Mouse (Mus musculus) MEL (cell line): ENCODE results near the gene Tmbim4. TPM values are rescaled to one million over a fixed set of nuclear protein-coding genes. Genes with fewer than 3 reads are reported as not detected.

Experiments used
- DNase-seq: peaks from one replicate; pipeline ENCODE4 v3.0.0; 2011; ENCODE audit warnings: low read depth, low spot score
- H3K27ac ChIP-seq: 2 replicates; pipeline ENCODE4 v1.5.1; 2012; ENCODE audit warnings: low read depth, mild to moderate bottlenecking, control low read depth, low read length, moderate library complexity; ENCODE audit not compliant: control insufficient read depth
- H3K27me3 ChIP-seq, 2 experiments: fragments of 150-350 bp in 1 of 2; sonication (generic) in 1 of 2; 2 replicates each; pipeline ENCODE4 v1.6.1; 2012; ENCODE audit warnings: low read length in 2 of 2, mild to moderate bottlenecking in 2 of 2, improper control_type of control experiment in 1 of 2, moderate library complexity in 1 of 2; ENCODE audit not compliant: insufficient read depth in 2 of 2, control insufficient read depth in 1 of 2
- H3K36me3 ChIP-seq, 2 experiments: 2 replicates each; pipeline ENCODE4 v1.6.1; 2012 to 2014; ENCODE audit warnings: low read length in 2 of 2, improper control_type of control experiment in 1 of 2, inconsistent platforms in 1 of 2, mild to moderate bottlenecking in 1 of 2; ENCODE audit not compliant: insufficient read depth in 2 of 2, control insufficient read depth in 1 of 2
- H3K4me1 ChIP-seq, 2 experiments: fragments of 150-350 bp in 1 of 2; sonication (generic) in 1 of 2; 2 replicates each; pipeline ENCODE4 v1.6.1; 2012; ENCODE audit warnings: low read length in 2 of 2, improper control_type of control experiment in 1 of 2, mild to moderate bottlenecking in 1 of 2; ENCODE audit not compliant: insufficient read depth in 2 of 2, control insufficient read depth in 1 of 2
- H3K4me3 ChIP-seq, 2 experiments: fragments of 150-350 bp in 1 of 2; sonication (generic) in 1 of 2; 2 replicates each; pipeline ENCODE4 v1.5.1; 2012; ENCODE audit warnings: low read depth in 2 of 2, low read length in 2 of 2, mild to moderate bottlenecking in 2 of 2, moderate library complexity in 2 of 2, control low read depth in 1 of 2, improper control_type of control experiment in 1 of 2; ENCODE audit not compliant: control insufficient read depth in 1 of 2, insufficient read depth in 1 of 2
- H3K79me2 ChIP-seq: 2 replicates; pipeline ENCODE4 v1.6.1; 2012; ENCODE audit warnings: mild to moderate bottlenecking, low read length, moderate library complexity; ENCODE audit not compliant: control insufficient read depth, poor library complexity, insufficient read depth
- H3K9ac ChIP-seq: 2 replicates; pipeline ENCODE4 v1.6.1; 2012; ENCODE audit warnings: low read depth, mild to moderate bottlenecking, control low read depth, low read length, moderate library complexity; ENCODE audit not compliant: control insufficient read depth, poor library complexity, severe bottlenecking
- H3K9me3 ChIP-seq: fragments of 150-350 bp; sonication (generic); replicated peaks from 2 replicates; pipeline ENCODE4 v1.6.1; 2012; ENCODE audit warnings: mild to moderate bottlenecking, low read length, improper control_type of control experiment, moderate library complexity; ENCODE audit not compliant: insufficient read depth
- BHLHE40 ChIP-seq: IDR thresholded peaks from 2 replicates; pipeline ENCODE4 v1.6.1; 2012; ENCODE audit warnings: low read depth, mild to moderate bottlenecking, inconsistent platforms, low read length, improper control_type of control experiment, borderline replicate concordance
- CHD1 ChIP-seq: IDR thresholded peaks from 2 replicates; pipeline ENCODE4 v1.6.1; 2012; ENCODE audit warnings: low read depth, mild to moderate bottlenecking, inconsistent platforms, low read length, improper control_type of control experiment
- CTCF ChIP-seq, 3 experiments: IDR thresholded peaks in 2 of 3; conservative IDR thresholded peaks in 1 of 3; 2 replicates each; pipeline ENCODE4 v1.5.1; 2011 to 2012; ENCODE audit warnings: low read length in 3 of 3, low read depth in 2 of 3, mild to moderate bottlenecking in 2 of 3, improper control_type of control experiment in 1 of 3, inconsistent platforms in 1 of 3, mixed read lengths in 1 of 3, moderate library complexity in 1 of 3; ENCODE audit not compliant: control insufficient read depth in 1 of 3, insufficient read depth in 1 of 3, poor library complexity in 1 of 3, severe bottlenecking in 1 of 3
- E2F4 ChIP-seq: IDR thresholded peaks from 2 replicates; pipeline ENCODE4 v1.6.1; 2011; ENCODE audit warnings: low read depth, low read length, improper control_type of control experiment, borderline replicate concordance
- EP300 ChIP-seq, 2 experiments: IDR thresholded peaks; 2 replicates each; pipeline ENCODE4 v1.6.1; 2011; ENCODE audit warnings: improper control_type of control experiment in 2 of 2, low read length in 2 of 2, low read depth in 1 of 2, mild to moderate bottlenecking in 1 of 2
- ETS1 ChIP-seq: IDR thresholded peaks from 2 replicates; pipeline ENCODE4 v1.6.1; 2012; ENCODE audit warnings: low read depth, mild to moderate bottlenecking, inconsistent platforms, low read length, improper control_type of control experiment, moderate library complexity
- GABPA ChIP-seq: IDR thresholded peaks from 2 replicates; pipeline ENCODE4 v1.6.1; 2012; ENCODE audit warnings: low read depth, mild to moderate bottlenecking, inconsistent platforms, low read length, improper control_type of control experiment, moderate library complexity
- HCFC1 ChIP-seq: IDR thresholded peaks from 2 replicates; pipeline ENCODE4 v1.6.1; 2012; ENCODE audit warnings: low read depth, mild to moderate bottlenecking, inconsistent platforms, low read length, improper control_type of control experiment, moderate library complexity
- JUND ChIP-seq: IDR thresholded peaks from 2 replicates; pipeline ENCODE4 v1.6.1; 2011; ENCODE audit warnings: low read depth, mild to moderate bottlenecking, improper control_type of control experiment, low read length
- MAX ChIP-seq: IDR thresholded peaks from 2 replicates; pipeline ENCODE4 v1.6.1; 2011; ENCODE audit warnings: low read length, improper control_type of control experiment
- MAZ ChIP-seq: IDR thresholded peaks from 2 replicates; pipeline ENCODE4 v1.6.1; 2012; ENCODE audit warnings: low read depth, mild to moderate bottlenecking, inconsistent platforms, low read length, improper control_type of control experiment
- MXI1 ChIP-seq: IDR thresholded peaks from 2 replicates; pipeline ENCODE4 v1.6.1; 2011; ENCODE audit warnings: mild to moderate bottlenecking, low read depth, low read length, improper control_type of control experiment
- MYC ChIP-seq: IDR thresholded peaks from 2 replicates; pipeline ENCODE4 v1.6.1; 2011; ENCODE audit warnings: low read depth, mild to moderate bottlenecking, low read length, improper control_type of control experiment, moderate library complexity
- NELFE ChIP-seq: IDR thresholded peaks from 2 replicates; pipeline ENCODE4 v1.6.1; 2011; ENCODE audit warnings: low read depth, low read length, improper control_type of control experiment
- NRF1 ChIP-seq: IDR thresholded peaks from 2 replicates; pipeline ENCODE4 v1.6.1; 2014; ENCODE audit warnings: low read depth, mild to moderate bottlenecking, inconsistent platforms, low read length, improper control_type of control experiment, moderate library complexity; ENCODE audit not compliant: poor library complexity, insufficient read depth, severe bottlenecking
- POLR2A ChIP-seq, 2 experiments: IDR thresholded peaks; 2 replicates each; pipeline ENCODE4 v1.6.1; 2011 to 2012; ENCODE audit warnings: low read length in 2 of 2, mild to moderate bottlenecking in 2 of 2, control low read depth in 1 of 2, improper control_type of control experiment in 1 of 2, low read depth in 1 of 2, moderate library complexity in 1 of 2; ENCODE audit not compliant: control insufficient read depth in 1 of 2, insufficient read depth in 1 of 2, poor library complexity in 1 of 2
- POLR2AphosphoS2 ChIP-seq: IDR thresholded peaks from 2 replicates; pipeline ENCODE4 v1.6.1; 2011; ENCODE audit warnings: low read length, improper control_type of control experiment
- POLR2AphosphoS5 ChIP-seq: IDR thresholded peaks from 2 replicates; pipeline ENCODE4 v1.6.1; 2012; ENCODE audit warnings: low read depth, borderline replicate concordance, mild to moderate bottlenecking, inconsistent platforms, low read length, moderate library complexity, mixed read lengths
- RAD21 ChIP-seq: IDR thresholded peaks from 2 replicates; pipeline ENCODE4 v1.6.1; 2011; ENCODE audit warnings: mild to moderate bottlenecking, low read depth, low read length, improper control_type of control experiment
- RCOR1 ChIP-seq: IDR thresholded peaks from 2 replicates; pipeline ENCODE4 v1.6.1; 2012; ENCODE audit warnings: low read depth, mild to moderate bottlenecking, inconsistent platforms, low read length, improper control_type of control experiment
- SIN3A ChIP-seq: IDR thresholded peaks from 2 replicates; pipeline ENCODE4 v1.6.1; 2012; ENCODE audit warnings: low read length, improper control_type of control experiment, inconsistent platforms
- SMC3 ChIP-seq: IDR thresholded peaks from 2 replicates; pipeline ENCODE4 v1.6.1; 2011; ENCODE audit warnings: low read depth, low read length, improper control_type of control experiment
- TAL1 ChIP-seq: IDR thresholded peaks from 2 replicates; pipeline ENCODE4 v1.6.1; 2012; ENCODE audit warnings: mild to moderate bottlenecking, inconsistent platforms, low read length, moderate library complexity, mixed read lengths
- TBP ChIP-seq: IDR thresholded peaks from 2 replicates; pipeline ENCODE4 v1.8.0; 2011; ENCODE audit warnings: low read depth, low read length, improper control_type of control experiment
- TCF12 ChIP-seq: IDR thresholded peaks from 2 replicates; pipeline ENCODE4 v1.6.1; 2014; ENCODE audit warnings: low read depth, mild to moderate bottlenecking, inconsistent platforms, low read length, improper control_type of control experiment, moderate library complexity
- UBTF ChIP-seq: IDR thresholded peaks from 2 replicates; pipeline ENCODE4 v1.6.1; 2012; ENCODE audit warnings: low read depth, mild to moderate bottlenecking, inconsistent platforms, low read length, improper control_type of control experiment, moderate library complexity, borderline replicate concordance; ENCODE audit not compliant: insufficient read depth
- USF1 ChIP-seq: IDR thresholded peaks from 2 replicates; pipeline ENCODE4 v1.6.1; 2014; ENCODE audit warnings: low read depth, mild to moderate bottlenecking, inconsistent platforms, low read length, improper control_type of control experiment, moderate library complexity
- USF2 ChIP-seq, 2 experiments: IDR thresholded peaks; 2 replicates each; pipeline ENCODE4 v1.6.1; 2011 to 2012; ENCODE audit warnings: improper control_type of control experiment in 2 of 2, low read length in 2 of 2, borderline replicate concordance in 1 of 2, inconsistent platforms in 1 of 2, low read depth in 1 of 2, mild to moderate bottlenecking in 1 of 2; ENCODE audit not compliant: insufficient read depth in 1 of 2
- ZC3H11A ChIP-seq: IDR thresholded peaks from 2 replicates; pipeline ENCODE4 v1.6.1; 2012; ENCODE audit warnings: low read depth, mild to moderate bottlenecking, inconsistent platforms, low read length, improper control_type of control experiment
- ZMIZ1 ChIP-seq: IDR thresholded peaks from 2 replicates; pipeline ENCODE4 v1.6.1; 2012; ENCODE audit warnings: low read depth, mild to moderate bottlenecking, inconsistent platforms, low read length, improper control_type of control experiment, moderate library complexity
- ZNF384 ChIP-seq: IDR thresholded peaks from 2 replicates; pipeline ENCODE4 v1.6.1; 2012; ENCODE audit warnings: low read depth, mild to moderate bottlenecking, inconsistent platforms, low read length, improper control_type of control experiment
- polyA plus RNA-seq, 2 experiments: library from polyadenylated mRNA; stranded (reverse) in 1 of 2; unstranded in 1 of 2; fragments of >175 nt in 1 of 2; fragments of >200 nt in 1 of 2; gene quantifications; 2 replicates each; pipeline versions ENCODE4 v1.2.1 to v1.2.4; 2012; ENCODE audit warnings: low replicate concordance in 2 of 2, low read depth in 1 of 2; ENCODE audit not compliant: insufficient read length in 2 of 2, insufficient read depth in 1 of 2, missing spikeins in 1 of 2
- total RNA-seq: library from RNA; depleted of rRNA; stranded (reverse); fragments of 300-350 nt; gene quantifications from 2 replicates; pipeline ENCODE4 v1.2.3, GENCODE M21; 2012

Gene Tmbim4
- total and polyA plus RNA-seq, 3 experiments = 52.5 to 80.3 TPM; not detected in 1

- no peaks in the 10 kb centered on the region for H3K4me1 ChIP-seq
- H3K27ac ChIP-seq = no peak overlapping the region
Measured at GRCm38 (mm10) chr10:120153911-120154310, 47.5 kb upstream of the Tmbim4 start.

GRCm38 (mm10) chr10:120160533-120160932, 40.9 kb upstream of the Tmbim4 start:
- peak overlapping the region; percentile 59 for H3K27ac ChIP-seq
- H3K27me3 ChIP-seq = no peaks in the 10 kb centered on the region
- no peaks in the 10 kb centered on the region for H3K4me1 ChIP-seq
- peak overlapping the region; percentile 70 for H3K9ac ChIP-seq
- H3K79me2 ChIP-seq = 0 out of 2 replicates have a peak, but pooled peaks cover 3% of the 10 kb centered on the region
- H3K36me3 ChIP-seq = peaks cover 0 to 3% of the 10 kb centered on the region in 2 experiments; a peak in 1 of 4 replicates
- peak; percentile 86 for DNase-seq
- no peaks in the 10 kb centered on the region for H3K9me3 ChIP-seq
- peak overlapping the region; percentile 62 to 84 for H3K4me3 ChIP-seq
- TF ChIP-seq ZC3H11A = no peak
- peak; percentile 69; the same call in 1 of the 2 replicates for TF ChIP-seq POLR2AphosphoS2
- TF ChIP-seq NRF1 = no peak
- no peak for TF ChIP-seq CTCF (IDR thresholded peaks at IDR 0.05 in 2 of 3, conservative IDR thresholded peaks at IDR 0.05 in 1 of 3; ENCODE audit: control insufficient read depth in 1 of 3, insufficient read depth in 1 of 3, low read depth in 2 of 3, low read length in 3 of 3, poor library complexity in 1 of 3, severe bottlenecking in 1 of 3)
- TF ChIP-seq USF2 (IDR thresholded peaks at IDR 0.05; ENCODE audit: borderline replicate concordance in 1 of 2, insufficient read depth in 1 of 2, low read depth in 1 of 2, low read length in 2 of 2) = no peak
- no peak for TF ChIP-seq UBTF
- no peak for TF ChIP-seq EP300 (IDR thresholded peaks at IDR 0.05; ENCODE audit: low read depth in 1 of 2, low read length in 2 of 2)
- no peak for TF ChIP-seq RCOR1
- no peak for TF ChIP-seq POLR2AphosphoS5
- peak; percentile 78 for TF ChIP-seq NELFE
- TF ChIP-seq TCF12 = no peak
- TF ChIP-seq TAL1 = peak; percentile 67
- TF ChIP-seq MXI1 = peak; percentile 93
- no peak for TF ChIP-seq CHD1
- no peak for TF ChIP-seq ETS1
- no peak for TF ChIP-seq ZNF384
- peak; percentile 90 for TF ChIP-seq MYC
- TF ChIP-seq RAD21 = no peak
- no peak for TF ChIP-seq SMC3
- peak; percentile 78 for TF ChIP-seq HCFC1
- TF ChIP-seq MAZ = no peak
- peak; percentile 74 for TF ChIP-seq TBP
- TF ChIP-seq USF1 = 0 out of 2 replicates have a peak, but pooled peaks have one; percentile 15
- TF ChIP-seq E2F4 = no peak
- TF ChIP-seq POLR2A (IDR thresholded peaks at IDR 0.05; ENCODE audit: control insufficient read depth in 1 of 2, insufficient read depth in 1 of 2, low read depth in 1 of 2, low read length in 2 of 2, poor library complexity in 1 of 2) = peak; percentile 37 to 90; a peak in 3 of 4 replicates
- TF ChIP-seq GABPA = no peak
- TF ChIP-seq SIN3A = peak; percentile 80

More at GRCm38 (mm10) chr10:120153911-120154310, 47.5 kb upstream of the Tmbim4 start:
- no peak overlapping the region for H3K9ac ChIP-seq
- TF ChIP-seq ZMIZ1 = no peak
- no peak for TF ChIP-seq POLR2AphosphoS2
- peak in 1 of 2 experiments; percentile 89; a peak in 2 of 4 replicates for TF ChIP-seq USF2 (IDR thresholded peaks at IDR 0.05; ENCODE audit: borderline replicate concordance in 1 of 2, insufficient read depth in 1 of 2, low read depth in 1 of 2, low read length in 2 of 2)
- no peak for TF ChIP-seq TCF12
- no peak for TF ChIP-seq MYC
- TF ChIP-seq USF1 = peak; percentile 85
- TF ChIP-seq JUND = no peak
- no peak for TF ChIP-seq TBP
- TF ChIP-seq MAX = 0 out of 2 replicates have a peak, but pooled peaks have one; percentile 38
- TF ChIP-seq UBTF = no peak
- no peak for TF ChIP-seq BHLHE40
- no peak for DNase-seq
- H3K9me3 ChIP-seq = no peaks in the 10 kb centered on the region
- no peak overlapping the region for H3K4me3 ChIP-seq
- no peaks in the 10 kb centered on the region for H3K36me3 ChIP-seq
- H3K27me3 ChIP-seq = no peaks in the 10 kb centered on the region; a peak in 2 of 4 replicates
- H3K79me2 ChIP-seq = no peaks in the 10 kb centered on the region
